Mouse (Mus musculus): ENCODE measurements around the gene Arhgef39. TPM values are rescaled to one million over a fixed set of nuclear protein-coding genes. Genes with fewer than 3 reads are reported as not detected.
"Not testable (repeated sequence)": the region's sequence is repeated elsewhere in the genome, so short reads cannot be mapped to it uniquely, and the experiment has no call there.

The Arhgef39 gene
- polyA plus RNA-seq, 1 experiment from 2014 or later, result 37.1 TPM

DNA sequence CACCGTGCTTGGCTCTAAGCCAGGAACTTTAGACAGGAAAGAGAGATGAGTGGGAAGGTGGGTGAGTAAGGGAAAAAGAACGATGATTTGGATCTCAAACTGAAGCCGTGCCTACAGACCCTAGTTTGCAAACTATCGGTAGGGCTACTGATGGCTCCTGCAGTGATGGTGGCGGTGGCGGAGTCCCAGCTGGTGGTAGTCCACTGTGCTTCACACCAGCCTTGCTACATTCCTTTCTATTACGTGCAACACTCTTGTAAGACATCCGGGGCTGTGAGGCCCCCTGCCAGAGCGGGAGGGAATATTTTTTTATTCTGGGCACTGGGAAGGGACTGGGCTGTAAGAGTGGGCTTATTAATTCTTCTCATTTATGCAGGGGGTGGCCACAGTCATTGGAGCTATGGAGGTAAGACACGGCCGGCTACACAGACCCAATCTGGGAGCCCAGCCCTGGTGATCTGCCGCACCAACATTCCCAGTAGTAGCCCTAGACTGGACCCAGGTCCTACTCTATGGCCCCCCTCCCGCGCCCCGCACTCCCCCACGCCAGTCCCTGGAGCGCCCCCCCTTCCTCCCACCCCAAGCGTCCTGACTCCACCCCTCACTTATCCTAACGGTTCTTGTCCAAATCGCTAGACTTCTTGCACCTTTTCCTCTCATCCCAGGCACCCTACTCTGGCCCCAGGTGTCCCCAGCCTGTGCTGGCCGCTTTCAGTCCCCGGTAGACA is 8.6 kb upstream of the Arhgef39 start:
- no peak for DNase-seq (ENCODE audit: low spot score)

DNA sequence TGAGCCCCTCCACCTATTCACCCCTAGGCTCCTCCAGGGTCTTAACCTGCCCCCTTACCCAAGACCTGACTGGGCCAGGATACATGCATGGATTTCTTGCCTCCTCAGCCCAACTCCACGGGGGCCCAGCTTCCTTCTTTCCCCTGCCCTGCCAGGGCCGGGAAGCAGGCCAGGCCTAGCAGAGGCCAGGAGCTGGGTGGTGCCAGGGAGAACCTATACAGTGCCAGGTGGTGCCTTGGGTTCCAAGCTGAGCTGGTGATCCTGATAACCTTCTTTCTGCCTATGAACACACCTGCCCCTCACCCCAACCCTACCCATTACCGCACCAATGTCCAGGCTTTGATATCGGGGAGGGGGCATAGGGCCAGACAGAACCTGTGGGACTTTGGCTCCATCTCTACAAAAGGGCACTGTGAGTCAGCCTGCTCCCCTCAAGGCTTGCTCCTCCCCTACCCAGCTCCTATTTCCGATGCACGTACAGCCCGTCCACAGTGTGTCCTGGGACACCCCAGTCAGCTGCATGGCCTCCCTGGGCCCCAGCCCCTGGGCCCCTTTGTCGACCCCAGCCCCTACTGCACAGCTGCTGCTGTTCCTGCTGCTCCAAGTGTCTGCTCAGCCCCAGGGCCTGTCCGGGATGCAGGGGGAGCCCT is 7.2 kb upstream of the Arhgef39 start, which contains the start of gene Car9:
Gene Car9, plus strand, starts transcription at position 431 of the 650 bp plus-strand sequence.
- no peak for DNase-seq (ENCODE audit: low spot score)

GRCm38 (mm10) chr4:43506074-43506473 is 6.6 kb upstream of the Arhgef39 start:
- DNase-seq (ENCODE audit: low spot score), result no peak

DNA sequence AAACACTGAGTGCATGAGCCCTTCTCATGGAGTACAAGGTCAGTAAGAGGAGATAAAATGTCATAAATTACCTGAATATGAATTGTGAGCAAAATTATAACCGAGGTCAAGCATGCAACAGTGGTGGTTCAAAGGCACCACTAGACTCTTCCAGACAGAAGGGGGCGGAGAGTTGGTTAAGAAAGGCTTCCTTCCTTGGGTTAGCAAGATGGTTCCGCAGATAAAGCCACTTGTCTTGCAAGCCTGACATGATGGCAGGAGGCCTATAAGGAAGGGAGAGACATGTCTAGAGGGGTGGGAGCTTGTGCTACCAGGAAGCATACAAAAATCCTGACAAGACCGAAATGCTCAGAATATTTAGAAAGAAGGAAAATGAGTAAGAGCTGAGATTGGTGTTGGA is 4.8 kb upstream of the Arhgef39 start:
- DNase-seq (ENCODE audit: low spot score), result peak; percentile 32

- no peak for DNase-seq (ENCODE audit: low spot score)
Observed at GRCm38 (mm10) chr4:43503506-43503905, 4.0 kb upstream of the Arhgef39 start.

GRCm38 (mm10) chr4:43503041-43503440 is 3.5 kb upstream of the Arhgef39 start:
- no peak for DNase-seq (ENCODE audit: low spot score)

DNA sequence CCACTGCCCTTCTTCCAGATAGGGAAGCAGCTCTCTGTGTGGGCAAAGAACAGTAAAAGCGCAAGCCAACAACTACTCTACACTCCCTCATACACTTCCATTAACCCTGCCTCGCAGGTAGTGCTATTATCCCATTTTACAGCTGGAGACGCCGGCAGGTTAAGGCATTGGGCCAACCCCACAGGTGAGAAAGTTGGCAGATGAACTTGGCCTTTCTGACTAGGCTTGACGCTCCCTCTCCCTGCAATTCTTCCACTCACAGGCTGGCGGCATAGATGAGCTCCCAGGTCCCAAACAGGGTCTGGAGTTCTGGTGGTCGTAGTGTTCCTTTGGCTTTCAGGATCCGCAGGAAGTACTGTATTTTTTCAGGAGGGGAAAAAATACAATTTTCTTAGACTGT is 512 bp downstream of the Arhgef39 start:
- peak; percentile 66 for DNase-seq (ENCODE audit: low spot score)

DNA sequence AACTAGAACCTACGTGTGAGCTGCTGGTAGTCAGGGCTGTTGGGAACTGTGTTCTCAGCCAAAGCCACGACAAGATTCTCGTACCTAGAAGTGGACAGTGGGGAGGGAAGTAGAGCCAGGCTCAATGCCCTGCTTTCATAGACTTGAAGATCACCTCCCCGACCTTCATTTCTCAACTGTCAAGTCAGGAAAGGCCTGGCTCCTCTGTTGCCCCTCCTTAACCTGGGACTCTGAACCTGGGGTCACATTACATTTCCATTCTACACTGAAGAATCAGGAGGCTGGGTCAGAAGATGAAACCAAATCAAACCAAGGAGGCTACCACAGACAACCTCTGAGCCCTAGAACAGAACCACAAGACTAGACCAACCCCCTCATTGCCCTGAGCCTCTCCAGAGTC is 1.5 kb downstream of the Arhgef39 start:
- no peak for DNase-seq (ENCODE audit: low spot score)

GRCm38 (mm10) chr4:43497405-43497804 is 2.1 kb downstream of the Arhgef39 start:
- no peak for DNase-seq (ENCODE audit: low spot score)

DNA sequence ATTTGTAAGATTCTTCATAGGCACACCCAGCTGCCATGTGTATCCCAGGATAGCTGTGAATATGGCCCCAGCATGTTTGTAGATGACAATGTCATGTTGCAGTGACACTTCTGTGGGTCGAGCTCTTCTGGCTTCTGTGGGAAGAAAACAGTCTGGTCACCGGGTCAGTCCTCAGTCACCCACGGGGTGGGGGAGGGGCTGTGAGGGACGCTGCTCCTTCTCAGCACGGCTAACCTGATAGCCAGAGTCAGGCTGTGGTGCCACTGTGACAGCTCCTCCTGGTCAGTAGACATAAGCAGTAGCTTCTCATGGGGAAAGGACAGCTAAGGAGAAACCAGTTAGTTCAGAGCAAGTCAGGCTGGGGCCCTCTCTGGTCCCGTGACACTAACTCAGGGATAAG is 2.9 kb downstream of the Arhgef39 start:
- no peak for DNase-seq (ENCODE audit: low spot score)

GRCm38 (mm10) chr4:43493846-43494240 is 5.7 kb downstream of the Arhgef39 start:
- no peak for DNase-seq (ENCODE audit: low spot score)

- peak; percentile 99 for DNase-seq (ENCODE audit: low spot score)
Observed at GRCm38 (mm10) chr4:43493186-43493845, 6.2 kb downstream of the Arhgef39 start.

DNA sequence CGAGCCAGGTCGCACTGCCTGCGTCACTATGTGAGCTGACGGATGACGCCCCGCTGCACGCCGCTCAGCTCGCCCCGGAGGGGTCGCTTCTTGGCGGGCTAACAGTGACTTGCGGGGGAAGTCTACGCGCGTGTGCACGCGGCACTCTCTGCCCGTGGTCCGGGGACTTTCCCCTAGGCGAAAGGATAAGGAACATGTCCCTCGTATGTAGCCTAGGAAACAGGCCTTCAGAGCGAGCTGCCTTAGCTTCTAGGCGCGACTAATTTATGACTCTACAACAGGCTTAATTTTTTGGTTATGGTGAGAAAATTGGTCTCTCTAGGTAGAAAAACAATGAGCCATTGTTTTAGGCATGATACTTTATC is 6.7 kb downstream of the Arhgef39 start, which contains the start of gene Ccdc107:
Gene Ccdc107, plus strand, starts transcription at position 80 of the 365 bp plus-strand sequence.
- peak; percentile 97 for DNase-seq (ENCODE audit: low spot score)

- DNase-seq (ENCODE audit: low spot score), result peak; percentile 10
Observed at GRCm38 (mm10) chr4:43492101-43492820, 7.2 kb downstream of the Arhgef39 start.

- DNase-seq (ENCODE audit: low spot score), result no peak
Observed at GRCm38 (mm10) chr4:43490801-43491200, 8.7 kb downstream of the Arhgef39 start.

GRCm38 (mm10) chr4:43489611-43490010 is 9.9 kb downstream of the Arhgef39 start:
- DNase-seq (ENCODE audit: low spot score), result no peak

DNA sequence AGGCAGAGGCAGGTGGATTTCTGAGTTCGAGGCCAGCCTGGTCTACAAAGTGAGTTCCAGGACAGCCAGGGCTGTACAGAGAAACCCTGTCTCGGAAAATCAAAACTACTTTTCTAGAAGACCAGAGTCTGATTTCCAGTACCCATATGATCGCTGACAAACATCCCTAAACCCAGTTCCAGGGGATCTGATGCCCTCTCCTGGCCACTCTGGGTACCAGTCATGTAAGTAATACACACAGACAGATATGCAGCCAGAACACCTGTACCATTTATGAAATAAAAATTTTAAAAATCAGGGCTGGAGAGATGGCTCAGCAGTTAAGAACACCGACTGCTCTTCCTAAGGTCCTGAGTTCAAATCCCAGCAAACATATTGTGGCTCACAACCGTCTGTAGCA is 13.8 kb downstream of the Arhgef39 start:
- not testable (repeated sequence) for DNase-seq (ENCODE audit: low spot score)

GRCm38 (mm10) chr4:43483535-43484091 is 15.9 kb downstream of the Arhgef39 start, which contains the start of gene Sit1:
TSS of gene Sit1 (minus strand) at chr4:43483734.
- peak; percentile 90 for DNase-seq (ENCODE audit: low spot score)

- DNase-seq (ENCODE audit: low spot score), result peak; percentile 35
Observed at GRCm38 (mm10) chr4:43482591-43482990, 16.9 kb downstream of the Arhgef39 start.

GRCm38 (mm10) chr4:43481894-43482456 is 17.5 kb downstream of the Arhgef39 start:
- DNase-seq (ENCODE audit: low spot score), result peak; percentile 89

DNA sequence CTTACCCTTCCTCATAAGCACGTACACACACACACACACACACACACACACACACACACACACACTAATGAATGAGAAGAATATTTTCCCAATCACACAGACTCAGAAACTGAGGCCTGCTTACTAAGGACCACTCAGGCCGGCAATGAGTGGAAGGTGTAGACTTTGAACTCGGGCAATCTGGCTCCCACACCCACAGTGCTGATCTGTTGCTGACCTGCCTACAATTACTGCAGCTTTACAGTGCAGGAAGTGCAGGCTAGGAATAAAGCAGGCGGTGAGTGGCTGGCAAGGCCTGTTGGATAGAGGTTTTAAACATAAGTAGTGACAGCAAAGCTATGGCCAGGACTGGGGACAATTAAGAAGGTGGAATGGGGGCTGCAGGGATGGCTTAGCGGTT is 18.5 kb downstream of the Arhgef39 start:
- DNase-seq (ENCODE audit: low spot score), result no peak
